ENCODE assay signal across 10 mouse cellular contexts in genomic region chr2:22985973-22986657, GRCm38 (mm10). TPM values are rescaled to one million over a fixed set of nuclear protein-coding genes. Genes with fewer than 3 reads are reported as not detected.
DNase-seq lines count a peak whose midpoint lies in the region; ATAC-seq and TF ChIP-seq lines count a peak whose summit lies in the region.
"Had no signal": no experiment of that assay in that cellular context is flagged by ENCODE, and none has a peak within 500 bp of the region (broad histone marks: within the 10 kb centered on the region; RNA-seq: fewer than 3 reads in every experiment).

No protein-coding gene starts in this region.

- peak; percentile 73 for ATAC-seq in forebrain, postnatal 0 days
- peak; percentile 53 for ATAC-seq in limb, embryonic 14.5 days (ENCODE audit: low FRiP score, low read depth)
- ATAC-seq in liver, postnatal 0 days = no peak

- no peak overlapping the region for H3K4me3 ChIP-seq in forebrain, postnatal 0 days (ENCODE audit: low read depth, low read length)
- H3K4me3 ChIP-seq in forebrain, embryonic 10.5 days = no peak overlapping the region
- H3K4me3 ChIP-seq in cortical plate, adult 2 months (ENCODE audit: insufficient read depth, low read length) = no peak overlapping the region
- H3K4me3 ChIP-seq in limb, embryonic 14.5 days (replicated peaks; ENCODE audit: low read length) = no peak overlapping the region
- no peak overlapping the region for H3K4me3 ChIP-seq in liver, postnatal 0 days (ENCODE audit: low read depth, low read length)

- H3K9ac ChIP-seq in forebrain, postnatal 0 days = no peak overlapping the region
- no peak overlapping the region for H3K9ac ChIP-seq in limb, embryonic 14.5 days (ENCODE audit: low read depth, low read length, severe bottlenecking)
- H3K9ac ChIP-seq in liver, postnatal 0 days (replicated peaks) = no peak overlapping the region

- H3K9me3 ChIP-seq in forebrain, postnatal 0 days (ENCODE audit: low read length) = no peaks in the 10 kb centered on the region
- no peaks in the 10 kb centered on the region for H3K9me3 ChIP-seq in forebrain, embryonic 10.5 days
- H3K9me3 ChIP-seq in limb, embryonic 14.5 days (ENCODE audit: control insufficient read depth, low read length) = no peaks in the 10 kb centered on the region
- no peaks in the 10 kb centered on the region for H3K9me3 ChIP-seq in liver, postnatal 0 days (ENCODE audit: low read length)

- H3K4me2 ChIP-seq in forebrain, postnatal 0 days (ENCODE audit: low read depth) = no peak overlapping the region
- H3K4me2 ChIP-seq in limb, embryonic 14.5 days (replicated peaks; ENCODE audit: low read depth, low read length, severe bottlenecking) = no peak overlapping the region
- no peak overlapping the region for H3K4me2 ChIP-seq in liver, postnatal 0 days (ENCODE audit: low read depth, low read length)

- H3K36me3 ChIP-seq in forebrain, postnatal 0 days (ENCODE audit: insufficient read depth) = no peaks in the 10 kb centered on the region
- no peaks in the 10 kb centered on the region for H3K36me3 ChIP-seq in forebrain, embryonic 10.5 days (replicated peaks)
- no peaks in the 10 kb centered on the region for H3K36me3 ChIP-seq in limb, embryonic 14.5 days (ENCODE audit: control insufficient read depth, insufficient read depth, low read length)
- no peaks in the 10 kb centered on the region; the same call in none of the 2 replicates for H3K36me3 ChIP-seq in liver, postnatal 0 days (replicated peaks; ENCODE audit: insufficient read depth, low read length)

- no peak; the same call in 1 of the 2 replicates for TF ChIP-seq CTCF in forebrain, postnatal 0 days (IDR thresholded peaks at IDR 0.05; ENCODE audit: low read depth)
- TF ChIP-seq CTCF in cortical plate, adult 2 months (IDR thresholded peaks at IDR 0.05; ENCODE audit: extremely low read depth, insufficient read depth, low read length) = no peak
- TF ChIP-seq CTCF in liver, postnatal 0 days (IDR thresholded peaks at IDR 0.05; ENCODE audit: low read depth) = no peak

- no peaks in the 10 kb centered on the region for H3K27me3 ChIP-seq in forebrain, postnatal 0 days (ENCODE audit: insufficient read depth, low read length)
- no peaks in the 10 kb centered on the region for H3K27me3 ChIP-seq in forebrain, embryonic 10.5 days (ENCODE audit: poor library complexity, severe bottlenecking)
- no peaks in the 10 kb centered on the region for H3K27me3 ChIP-seq in limb, embryonic 14.5 days (ENCODE audit: control insufficient read depth, insufficient read depth, low read length)
- no peaks in the 10 kb centered on the region for H3K27me3 ChIP-seq in liver, postnatal 0 days (ENCODE audit: insufficient read depth, low read length)

- peak; percentile 52 for DNase-seq in forebrain, postnatal 0 days
- no peak for DNase-seq in forebrain, embryonic 10.5 days (ENCODE audit: extremely low spot score, low spot score)
- peak; percentile 18 for DNase-seq in lung, postnatal 36 days
- no peak for DNase-seq in lung, postnatal 10 days
- DNase-seq in limb, embryonic 14.5 days (ENCODE audit: low spot score) = peak; percentile 42
- no peak for DNase-seq in urinary bladder, postnatal 4 days (ENCODE audit: low spot score in 2 of 2)
- no peak for DNase-seq in liver, postnatal 0 days
- DNase-seq: gastrocnemius, postnatal 14 days; right cerebral cortex, postnatal 4 days had no signal

- no peaks in the 10 kb centered on the region for H3K4me1 ChIP-seq in forebrain, postnatal 0 days (ENCODE audit: insufficient read depth)
- no peaks in the 10 kb centered on the region for H3K4me1 ChIP-seq in forebrain, embryonic 10.5 days
- peaks cover 8% of the 10 kb centered on the region for H3K4me1 ChIP-seq in cortical plate, adult 2 months (ENCODE audit: control insufficient read depth, insufficient read depth, low read length)
- peaks cover 11% of the 10 kb centered on the region for H3K4me1 ChIP-seq in limb, embryonic 14.5 days (ENCODE audit: control insufficient read depth, insufficient read depth, low read length)
- H3K4me1 ChIP-seq in liver, postnatal 0 days (ENCODE audit: insufficient read depth) = peaks cover 8% of the 10 kb centered on the region

- 41% methylated on average over 2 of the region's 2 CpGs for WGBS in forebrain, postnatal 0 days
- 80% methylated on average over 2 of the region's 2 CpGs for WGBS in forebrain, embryonic 10.5 days
- 49% methylated on average over 2 of the region's 2 CpGs for WGBS in limb, embryonic 14.5 days
- 66% methylated on average over 2 of the region's 2 CpGs for WGBS in liver, postnatal 0 days (ENCODE audit: insufficient replicate concordance)

- TF ChIP-seq EP300 in liver, postnatal 0 days (IDR thresholded peaks at IDR 0.05; ENCODE audit: low read depth) = no peak

- peak overlapping the region; percentile 59; the same call in 1 of the 2 replicates for H3K27ac ChIP-seq in forebrain, postnatal 0 days (ENCODE audit: low read depth, low read length)
- H3K27ac ChIP-seq in forebrain, embryonic 10.5 days = no peak overlapping the region
- peak overlapping the region; percentile 54 for H3K27ac ChIP-seq in cortical plate, adult 2 months (ENCODE audit: insufficient read depth, low read length)
- peak overlapping the region; percentile 52; the same call in 1 of the 2 replicates for H3K27ac ChIP-seq in limb, embryonic 14.5 days (replicated peaks; ENCODE audit: low read depth, low read length)
- H3K27ac ChIP-seq in liver, postnatal 0 days (ENCODE audit: low read depth) = no peak overlapping the region

- no peak for TF ChIP-seq POLR2A in cortical plate, adult 2 months (IDR thresholded peaks at IDR 0.05; ENCODE audit: extremely low read depth, insufficient read depth, low read length)
- no peak for TF ChIP-seq POLR2A in limb, embryonic 14.5 days (IDR thresholded peaks at IDR 0.05; ENCODE audit: borderline replicate concordance, extremely low read depth, insufficient read depth, insufficient read length)

RNA-seq across cellular contexts. Expression of gene Abi1, which starts 53.9 kb away (rescaled TPM):
- total RNA-seq in forebrain, postnatal 0 days (2014; rRNA removed) = 141 and 154 TPM in 2 replicates
- polyA plus RNA-seq in forebrain, postnatal 0 days (2015; fragmentation: Nextera tagmentation; extraction: Ambion mirVana) = 65.1 and 71.7 TPM in 2 replicates
- 36.1 and 37.7 TPM in 2 replicates for polyA plus RNA-seq in forebrain, embryonic 10.5 days (2016; fragmentation: Nextera tagmentation; extraction: Ambion mirVana)
- 130 and 136 TPM in 2 replicates for polyA plus RNA-seq in cortical plate, adult 2 months (2012; rRNA removed)
- 81.1 and 89.9 TPM in 2 replicates for polyA plus RNA-seq in limb, embryonic 14.5 days (2012; rRNA removed)
- polyA plus RNA-seq in limb, embryonic 14.5 days (2014; fragmentation: Nextera tagmentation; extraction: Ambion mirVana) = 46.8 and 51.1 TPM in 2 replicates
- polyA plus RNA-seq in liver, postnatal 0 days (2015; fragmentation: Nextera tagmentation; extraction: Ambion mirVana) = 15.9 and 16.2 TPM in 2 replicates

Comparison
In these comparisons a context has a peak if more than half of its experiments do, and no peak if none do; other contexts are left out.
1. DNase-seq: peak in forebrain, postnatal 0 days (single experiment), lung, postnatal 36 days (single experiment) and limb, embryonic 14.5 days (single experiment); none in forebrain, embryonic 10.5 days (single experiment), lung, postnatal 10 days (single experiment), urinary bladder, postnatal 4 days (0 of 2) and liver, postnatal 0 days (single experiment).
2. H3K27ac ChIP-seq: peak in forebrain, postnatal 0 days (single experiment), cortical plate, adult 2 months (single experiment) and limb, embryonic 14.5 days (single experiment); none in forebrain, embryonic 10.5 days (single experiment) and liver, postnatal 0 days (single experiment).